8 mouse cellular contexts compared by ENCODE assay signal in the genomic region with DNA sequence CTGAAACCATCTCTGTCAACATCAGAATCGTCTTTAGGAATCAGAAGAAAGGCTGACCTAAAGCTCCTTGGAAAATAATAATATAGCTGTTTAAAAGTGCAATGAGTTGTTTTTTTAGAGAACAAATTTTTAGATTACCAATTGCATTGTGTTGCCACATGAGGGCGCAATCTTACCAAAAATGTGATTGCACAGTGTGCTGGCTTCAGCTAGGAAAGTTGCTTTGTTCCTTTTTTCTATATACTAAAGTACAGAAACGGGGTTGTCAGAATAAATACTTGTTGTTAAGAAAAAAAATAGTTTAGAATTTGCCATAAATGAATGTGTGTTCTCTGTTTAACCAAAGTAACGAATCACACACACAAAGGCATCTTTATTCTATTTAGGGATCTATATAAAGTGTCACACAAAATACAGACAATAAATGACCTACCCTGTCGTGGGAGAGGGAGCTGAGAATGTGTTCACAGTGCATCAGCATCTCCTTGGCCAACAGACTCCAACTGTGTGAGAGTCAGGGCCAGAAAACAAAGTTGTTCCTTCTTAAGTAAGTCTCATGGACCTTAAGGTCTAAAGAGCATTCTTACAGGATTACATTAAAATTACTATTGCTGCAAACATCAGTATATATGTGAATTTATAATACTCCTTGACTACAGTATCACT.
DNase-seq lines count a peak whose midpoint lies in the region; ATAC-seq and TF ChIP-seq lines count a peak whose summit lies in the region.

No protein-coding gene starts in this region.

- TF ChIP-seq CTCF in forebrain, postnatal 0 days (IDR thresholded peaks at IDR 0.05; ENCODE audit: low read depth): peak; percentile 81

- H3K4me3 ChIP-seq in forebrain, postnatal 0 days (ENCODE audit: low read depth, low read length): no peak overlapping the region

- no peak overlapping the region for H3K4me2 ChIP-seq in forebrain, postnatal 0 days (ENCODE audit: low read depth)

- no peaks in the 10 kb centered on the region for H3K27me3 ChIP-seq in forebrain, postnatal 0 days (ENCODE audit: insufficient read depth, low read length)

- H3K9me3 ChIP-seq in forebrain, postnatal 0 days (ENCODE audit: low read length): no peaks in the 10 kb centered on the region

- no peak overlapping the region for H3K27ac ChIP-seq in forebrain, postnatal 0 days (ENCODE audit: low read depth, low read length)

- no peak for ATAC-seq in CD4-positive, CD25-positive, alpha-beta regulatory T cell, adult 4 months
- ATAC-seq in forebrain, postnatal 0 days: peak; percentile 73

- H3K4me1 ChIP-seq in forebrain, postnatal 0 days (ENCODE audit: insufficient read depth): no peaks in the 10 kb centered on the region

- no peaks in the 10 kb centered on the region for H3K36me3 ChIP-seq in forebrain, postnatal 0 days (ENCODE audit: insufficient read depth)

- DNase-seq in CD4-positive, CD25-positive, alpha-beta regulatory T cell, adult 2 months (ENCODE audit: low read depth, low spot score): peak; percentile 27
- DNase-seq in kidney, postnatal 10 days: peak; percentile 54
- no peak for DNase-seq in kidney, postnatal 14 days
- DNase-seq in ZHBTc4 (ENCODE audit: low read depth, low spot score): peak; percentile 15
- DNase-seq in forebrain, postnatal 0 days: peak; percentile 82
- DNase-seq in lung, postnatal 14 days: peak; percentile 42
- DNase-seq in spleen, adult 18-20 months: no peak

- 8% methylated on average over 5 of the region's 5 CpGs for WGBS in forebrain, postnatal 0 days

- no peak overlapping the region for H3K9ac ChIP-seq in forebrain, postnatal 0 days

Comparison
In these comparisons a context has a peak if more than half of its experiments do, and no peak if none do; other contexts are left out.
1. DNase-seq: peak in CD4-positive, CD25-positive, alpha-beta regulatory T cell, adult 2 months (single experiment), kidney, postnatal 10 days (single experiment), ZHBTc4 (single experiment), forebrain, postnatal 0 days (single experiment) and lung, postnatal 14 days (single experiment); none in kidney, postnatal 14 days (single experiment) and spleen, adult 18-20 months (0 of 2).